Mouse (Mus musculus) heart, postnatal 0 days (tissue): ENCODE measurements at regions not wholly inside any gene's neighbourhood (a gene's known extent, or its start where the extent isn't known, plus 50 kb on each side); places are given as distances from the start of the nearest gene placed in this dataset.

ENCODE experiments used
- CTCF ChIP-seq: IDR thresholded peaks from 2 replicates; pipeline ENCODE4 v1.5.1; 2016; ENCODE audit warnings: antibody characterized with exemption, control low read depth, low read depth
- EP300 ChIP-seq: IDR thresholded peaks from 2 replicates; pipeline ENCODE4 v1.6.1; 2016; ENCODE audit warnings: antibody characterized with exemption, low read depth

GRCm38 (mm10) chr7:145122471-145122870 is 85.4 kb downstream of the 1810010D01Rik start:
- TF ChIP-seq EP300 (no peak), CTCF (no peak)
